Mouse (Mus musculus) T-helper 1 cell (primary cell): ENCODE data around the gene Tnrc6c.

Experiments used
- in situ Hi-C: fragments of 300-600 bp; cut with MboI, MseI; formaldehyde crosslinking; loops from one replicate; pipeline ENCODE4 v1.15.1; 2025; ENCODE audit warnings: high pct_unique_total_duplicates

Tnrc6c gene

GRCm38 (mm10) chr11:117653491-117654351, at the start of gene Tnrc6c:
Tnrc6c (plus strand) TSS chr11:117654289.
- in situ Hi-C loops, result no loop called here

- in situ Hi-C loops, result no loop called here
Observed at GRCm38 (mm10) chr11:117606137-117606536, 48.0 kb upstream of the Tnrc6c start.

GRCm38 (mm10) chr11:117606605-117607203, 47.4 kb upstream of the Tnrc6c start:
- in situ Hi-C loops, result no loop called here

GRCm38 (mm10) chr11:117608141-117608789, 45.8 kb upstream of the Tnrc6c start:
- in situ Hi-C loops, result no loop called here

- in situ Hi-C loops, result no loop called here
Observed at GRCm38 (mm10) chr11:117608976-117609375, 45.1 kb upstream of the Tnrc6c start.

GRCm38 (mm10) chr11:117610589-117610988, 43.5 kb upstream of the Tnrc6c start:
- in situ Hi-C loops, result loop anchor here (5.0 kb wide), 1 partner anchor 38 kb away; no protein-coding TSS in a partner anchor

- in situ Hi-C loops, result loop anchor here (5.0 kb wide), 1 partner anchor 39 kb away; no protein-coding TSS in a partner anchor
Observed at GRCm38 (mm10) chr11:117611068-117611467, 43.0 kb upstream of the Tnrc6c start.

- in situ Hi-C loops, result loop anchor here (5.0 kb wide), 1 partner anchor 40 kb away; no protein-coding TSS in a partner anchor
Observed at GRCm38 (mm10) chr11:117611860-117612259, 42.2 kb upstream of the Tnrc6c start.

GRCm38 (mm10) chr11:117612885-117613284, 41.2 kb upstream of the Tnrc6c start:
- in situ Hi-C loops, result loop anchor here (5.0 kb wide), 1 partner anchor 41 kb away; no protein-coding TSS in a partner anchor

- in situ Hi-C loops, result no loop called here
Observed at GRCm38 (mm10) chr11:117617368-117617908, 36.7 kb upstream of the Tnrc6c start.

GRCm38 (mm10) chr11:117618214-117618613, 35.9 kb upstream of the Tnrc6c start:
- in situ Hi-C loops, result no loop called here

GRCm38 (mm10) chr11:117618774-117619173, 35.3 kb upstream of the Tnrc6c start:
- in situ Hi-C loops, result no loop called here

- in situ Hi-C loops, result no loop called here
Observed at GRCm38 (mm10) chr11:117619581-117619980, 34.5 kb upstream of the Tnrc6c start.

- in situ Hi-C loops, result loop anchor here (10.0 kb wide), 1 partner anchor 1420 kb away; no protein-coding TSS in a partner anchor
Observed at GRCm38 (mm10) chr11:117625196-117625595, 28.9 kb upstream of the Tnrc6c start.

GRCm38 (mm10) chr11:117626557-117626956, 27.5 kb upstream of the Tnrc6c start:
- in situ Hi-C loops, result loop anchor here (10.0 kb wide), 1 partner anchor 1422 kb away; no protein-coding TSS in a partner anchor

- in situ Hi-C loops, result loop anchor here (10.0 kb wide), 1 partner anchor 1422 kb away; no protein-coding TSS in a partner anchor
Observed at GRCm38 (mm10) chr11:117627060-117627562, 27.0 kb upstream of the Tnrc6c start.

GRCm38 (mm10) chr11:117627746-117628311, 26.3 kb upstream of the Tnrc6c start:
- in situ Hi-C loops, result loop anchor here (10.0 kb wide), 1 partner anchor 1423 kb away; no protein-coding TSS in a partner anchor

- in situ Hi-C loops, result loop anchor here (10.0 kb wide), 1 partner anchor 1424 kb away; no protein-coding TSS in a partner anchor
Observed at GRCm38 (mm10) chr11:117628312-117628779, 25.7 kb upstream of the Tnrc6c start.

- in situ Hi-C loops, result loop anchor here (10.0 kb wide), 1 partner anchor 1425 kb away; no protein-coding TSS in a partner anchor
Observed at GRCm38 (mm10) chr11:117629865-117630264, 24.2 kb upstream of the Tnrc6c start.

- in situ Hi-C loops, result no loop called here
Observed at GRCm38 (mm10) chr11:117630868-117631565, 23.1 kb upstream of the Tnrc6c start.
